In the genomic region with DNA sequence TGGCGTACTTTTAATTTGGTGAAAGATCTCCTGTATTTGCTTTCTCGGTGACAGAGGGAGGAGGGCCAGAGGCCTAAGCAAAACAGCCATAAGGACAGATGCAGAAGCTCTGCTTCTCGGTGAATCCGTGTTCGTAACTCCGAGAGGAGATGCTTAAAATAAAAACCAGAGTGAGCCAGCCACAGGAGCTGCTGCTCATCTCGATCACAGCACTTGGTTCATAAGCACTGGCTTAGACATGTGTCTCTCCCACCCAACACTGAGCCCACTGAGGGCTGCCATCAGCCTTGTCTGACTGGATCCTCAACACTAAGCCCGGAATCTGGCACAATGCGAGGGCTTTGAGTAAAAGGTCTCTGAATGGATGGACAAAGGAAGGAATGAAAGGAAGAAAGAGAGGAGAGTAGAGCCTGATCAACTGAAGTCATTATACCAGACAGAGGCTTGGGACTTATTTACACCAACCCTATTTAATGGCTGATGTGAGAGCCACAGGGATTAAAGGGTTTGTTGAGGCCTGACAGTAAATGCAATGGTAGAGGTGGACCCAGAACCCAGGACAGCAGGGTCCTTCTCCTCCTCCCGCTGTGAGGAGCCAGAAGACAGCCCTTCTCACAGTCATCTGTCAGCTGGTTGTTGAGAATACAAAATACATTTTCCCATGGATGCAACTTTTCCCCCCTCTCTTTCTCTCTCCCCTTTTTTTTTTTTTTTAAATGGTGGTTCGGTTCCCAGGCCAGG, we compare ENCODE assay signal across 10 mouse cellular contexts.
DNase-seq lines count a peak whose midpoint lies in the region; ATAC-seq lines count a peak whose summit lies in the region.
"Had no signal": no experiment of that assay in that cellular context is flagged by ENCODE, and none has a peak within 500 bp of the region (broad histone marks: within the 10 kb centered on the region; RNA-seq: fewer than 3 reads in every experiment).

No protein-coding gene starts in this region.

- 26% methylated on average over 11 of the region's 11 CpGs for WGBS in midbrain, embryonic 10.5 days
- WGBS in midbrain, embryonic 16.5 days: 20% methylated on average over 11 of the region's 11 CpGs
- WGBS in embryonic facial prominence, embryonic 15.5 days: 48% methylated on average over 11 of the region's 11 CpGs
- WGBS in heart, embryonic 11.5 days (ENCODE audit: insufficient replicate concordance): 63% methylated on average over 11 of the region's 11 CpGs

- H3K27ac ChIP-seq in midbrain, embryonic 10.5 days (replicated peaks): peak overlapping the region; percentile 83
- no peak overlapping the region for H3K27ac ChIP-seq in midbrain, embryonic 16.5 days (ENCODE audit: low read length)
- peak overlapping the region; percentile 52 for H3K27ac ChIP-seq in embryonic facial prominence, embryonic 15.5 days (replicated peaks)
- no peak overlapping the region for H3K27ac ChIP-seq in heart, embryonic 11.5 days (ENCODE audit: low read depth, low read length)
- H3K27ac ChIP-seq: liver, embryonic 12.5 days had no signal

- no peaks in the 10 kb centered on the region for H3K36me3 ChIP-seq in midbrain, embryonic 10.5 days
- no peaks in the 10 kb centered on the region for H3K36me3 ChIP-seq in midbrain, embryonic 16.5 days (ENCODE audit: control insufficient read depth, insufficient read depth, low read length)
- H3K36me3 ChIP-seq in embryonic facial prominence, embryonic 15.5 days: no peaks in the 10 kb centered on the region
- H3K36me3 ChIP-seq in heart, embryonic 11.5 days (ENCODE audit: control insufficient read depth, insufficient read depth, low read length): no peaks in the 10 kb centered on the region
- H3K36me3 ChIP-seq: liver, embryonic 12.5 days had no signal

- H3K27me3 ChIP-seq in midbrain, embryonic 10.5 days (ENCODE audit: low read depth, poor library complexity, severe bottlenecking): no peaks in the 10 kb centered on the region
- no peaks in the 10 kb centered on the region for H3K27me3 ChIP-seq in midbrain, embryonic 16.5 days (ENCODE audit: control insufficient read depth, insufficient read depth, low read depth, low read length)
- H3K27me3 ChIP-seq in embryonic facial prominence, embryonic 15.5 days: no peaks in the 10 kb centered on the region
- no peaks in the 10 kb centered on the region for H3K27me3 ChIP-seq in heart, embryonic 11.5 days (ENCODE audit: control insufficient read depth, insufficient read depth, low read length)
- H3K27me3 ChIP-seq: liver, embryonic 12.5 days had no signal

- no peaks in the 10 kb centered on the region for H3K9me3 ChIP-seq in midbrain, embryonic 10.5 days (replicated peaks)
- no peaks in the 10 kb centered on the region for H3K9me3 ChIP-seq in midbrain, embryonic 16.5 days (replicated peaks; ENCODE audit: control insufficient read depth, low read length, poor library complexity, severe bottlenecking)
- H3K9me3 ChIP-seq in embryonic facial prominence, embryonic 15.5 days (replicated peaks): no peaks in the 10 kb centered on the region
- H3K9me3 ChIP-seq in heart, embryonic 11.5 days (replicated peaks; ENCODE audit: control insufficient read depth, low read length): no peaks in the 10 kb centered on the region
- H3K9me3 ChIP-seq: liver, embryonic 12.5 days had no signal

- H3K4me1 ChIP-seq in midbrain, embryonic 10.5 days: peaks cover 27% of the 10 kb centered on the region
- H3K4me1 ChIP-seq in midbrain, embryonic 16.5 days (ENCODE audit: control insufficient read depth, insufficient read depth, low read length): 0 out of 2 replicates have a peak, but pooled peaks cover 3% of the 10 kb centered on the region
- H3K4me1 ChIP-seq in embryonic facial prominence, embryonic 15.5 days: peaks cover 9% of the 10 kb centered on the region
- peaks cover 3% of the 10 kb centered on the region; the same call in 1 of the 2 replicates for H3K4me1 ChIP-seq in heart, embryonic 11.5 days (ENCODE audit: control insufficient read depth, insufficient read depth, low read length)
- H3K4me1 ChIP-seq: liver, embryonic 12.5 days had no signal

- ATAC-seq in midbrain, embryonic 16.5 days: no peak
- no peak; the same call in 1 of the 2 replicates for ATAC-seq in embryonic facial prominence, embryonic 15.5 days (ENCODE audit: insufficient number of reproducible peaks, low FRiP score, low TSS enrichment, low read depth)
- no peak for ATAC-seq in heart, embryonic 11.5 days (replicated peaks; ENCODE audit: insufficient number of reproducible peaks, low FRiP score, low TSS enrichment)
- ATAC-seq: liver, embryonic 12.5 days had no signal

- H3K9ac ChIP-seq in midbrain, embryonic 16.5 days (ENCODE audit: low read depth, low read length): no peak overlapping the region
- H3K9ac ChIP-seq in embryonic facial prominence, embryonic 15.5 days: no peak overlapping the region
- H3K9ac ChIP-seq in heart, embryonic 11.5 days (ENCODE audit: low read depth, low read length): no peak overlapping the region
- H3K9ac ChIP-seq: liver, embryonic 12.5 days had no signal

- H3K4me3 ChIP-seq in midbrain, embryonic 10.5 days: no peak overlapping the region
- H3K4me3 ChIP-seq in midbrain, embryonic 16.5 days (ENCODE audit: low read depth, low read length): no peak overlapping the region
- H3K4me3 ChIP-seq in embryonic facial prominence, embryonic 15.5 days (replicated peaks): no peak overlapping the region
- H3K4me3 ChIP-seq in heart, embryonic 11.5 days (ENCODE audit: low read depth, low read length): no peak overlapping the region
- H3K4me3 ChIP-seq: liver, embryonic 12.5 days had no signal

- no peak overlapping the region for H3K4me2 ChIP-seq in midbrain, embryonic 16.5 days (ENCODE audit: low read length)
- H3K4me2 ChIP-seq in embryonic facial prominence, embryonic 15.5 days (replicated peaks): no peak overlapping the region
- H3K4me2 ChIP-seq in heart, embryonic 11.5 days: no peak overlapping the region
- H3K4me2 ChIP-seq: liver, embryonic 12.5 days had no signal

- DNase-seq in midbrain, embryonic 10.5 days (ENCODE audit: low spot score): peak; percentile 26
- peak; percentile 36 to 50 for DNase-seq in frontal cortex, postnatal 36 days (ENCODE audit: low spot score in 2 of 2)
- peak; percentile 22 to 27 for DNase-seq in right cerebral cortex, postnatal 36 days (ENCODE audit: low spot score in 2 of 2)
- DNase-seq in urinary bladder, postnatal 10 days (ENCODE audit: low spot score): no peak
- DNase-seq: heart, adult 18-20 months; kidney, adult 8-10 months had no signal

Comparison
In these comparisons a context has a peak if more than half of its experiments do, and no peak if none do; other contexts are left out.
1. H3K27ac ChIP-seq: peak in midbrain, embryonic 10.5 days (single experiment) and embryonic facial prominence, embryonic 15.5 days (single experiment); none in midbrain, embryonic 16.5 days (single experiment) and heart, embryonic 11.5 days (single experiment).